Mouse (Mus musculus) ES-E14 (cell line): Measurements from ENCODE around the gene Tsacc.

ENCODE experiments used
- CHD2 ChIP-seq: IDR thresholded peaks from 2 replicates; pipeline ENCODE4 v1.6.1; 2014; ENCODE audit warnings: mild to moderate bottlenecking, low read depth, low read length, inconsistent platforms
- HCFC1 ChIP-seq: IDR thresholded peaks from 2 replicates; pipeline ENCODE4 v1.6.1; 2012; ENCODE audit warnings: low read length, inconsistent platforms, borderline replicate concordance; ENCODE audit not compliant: insufficient read depth

- TF ChIP-seq HCFC1 (no peak), CHD2 (no peak)
Measured at GRCm38 (mm10) chr3:88337367-88338020, 40.7 kb upstream of the Tsacc start.
